Mouse (Mus musculus) liver, adult 2 months (tissue): ENCODE data around the gene Odf3b. TPM values are rescaled to one million over a fixed set of nuclear protein-coding genes. Genes with fewer than 3 reads are reported as not detected.

Experiments used
- DNase-seq: peaks from one replicate; pipeline ENCODE4 v3.0.0-alpha.2; 2011; ENCODE audit warnings: low read depth, low spot score; ENCODE audit errors: extremely low read depth
- H3K27ac ChIP-seq: fragments of 200-500 bp; replicated peaks from 2 replicates; pipeline ENCODE4 v1.5.1; 2012; ENCODE audit warnings: low read depth, mild to moderate bottlenecking, control low read depth, inconsistent platforms, low read length; ENCODE audit not compliant: insufficient read depth
- H3K27me3 ChIP-seq: fragments of 200-500 bp; 2 replicates; pipeline ENCODE4 v1.6.1; 2012; ENCODE audit warnings: mild to moderate bottlenecking, moderate library complexity, low read length, inconsistent platforms; ENCODE audit not compliant: control insufficient read depth, insufficient read depth
- H3K36me3 ChIP-seq: fragments of 200-500 bp; 2 replicates; pipeline ENCODE4 v1.6.1; 2012; ENCODE audit warnings: low read length, inconsistent platforms; ENCODE audit not compliant: control insufficient read depth, insufficient read depth
- H3K4me1 ChIP-seq: fragments of 200-500 bp; 2 replicates; pipeline ENCODE4 v1.6.1; 2011; ENCODE audit warnings: low read length; ENCODE audit not compliant: control insufficient read depth, insufficient read depth
- H3K4me3 ChIP-seq: fragments of 200-500 bp; 2 replicates; pipeline ENCODE4 v1.5.1; 2011; ENCODE audit warnings: low read depth, mild to moderate bottlenecking, control low read depth, low read length, moderate library complexity; ENCODE audit not compliant: insufficient read depth
- H3K79me2 ChIP-seq: fragments of 200-500 bp; 2 replicates; pipeline ENCODE4 v1.6.1; 2012; ENCODE audit warnings: inconsistent platforms, mild to moderate bottlenecking, low read length, moderate library complexity; ENCODE audit not compliant: control insufficient read depth, insufficient read depth
- H3K9ac ChIP-seq: fragments of 200-500 bp; 2 replicates; pipeline ENCODE4 v1.6.1; 2012; ENCODE audit warnings: low read depth, mild to moderate bottlenecking, control low read depth, inconsistent platforms, low read length
- CTCF ChIP-seq: fragments of 200-500 bp; IDR thresholded peaks from 2 replicates; pipeline ENCODE4 v1.5.1; 2011; ENCODE audit warnings: low read depth, low read length, control low read depth
- POLR2A ChIP-seq: fragments of 200-500 bp; IDR thresholded peaks from 2 replicates; pipeline ENCODE4 v1.6.1; 2011; ENCODE audit warnings: low read length, control low read depth; ENCODE audit not compliant: insufficient read depth; ENCODE audit errors: extremely low read depth
- WGBS: fragments of 180-500 bp; shearing (Covaris S2); methylation state at CpG from one replicate; pipeline ENCODE4 v1.1.7; 2018; 5-methylcytosine and 5-hydroxymethylcytosine counted together
- polyA plus RNA-seq: library from polyadenylated mRNA; depleted of rRNA; stranded (reverse); fragments of >200 nt; gene quantifications from 2 replicates; pipeline ENCODE4 v1.2.3, GENCODE M21; 2012
- total RNA-seq: library from RNA; depleted of rRNA; stranded (reverse); fragments of >200 nt; gene quantifications from 2 replicates; pipeline ENCODE4 v1.2.3, GENCODE M21; 2014

Gene Odf3b
- total and polyA plus RNA-seq, 2 experiments = 3.8 to 41.7 TPM

GRCm38 (mm10) chr15:89399716-89400115 lies 20.6 kb upstream of the Odf3b start:
- no peak for DNase-seq
- Histone ChIP-seq H3K4me1 (peaks cover 3% of the 10 kb centered on the region; the same call in 1 of the 2 replicates), H3K9ac (no peak overlapping the region), H3K27ac (no peak overlapping the region), H3K79me2 (no peaks in the 10 kb centered on the region), H3K27me3 (no peaks in the 10 kb centered on the region), H3K4me3 (no peak overlapping the region), H3K36me3 (no peaks in the 10 kb centered on the region)
- WGBS = 67% methylated on average over 1 of the region's 1 CpGs
- TF ChIP-seq POLR2A = no peak
- TF ChIP-seq CTCF = no peak

- Histone ChIP-seq H3K27me3 (no peaks in the 10 kb centered on the region), H3K27ac (no peak overlapping the region), H3K9ac (no peak overlapping the region), H3K36me3 (no peaks in the 10 kb centered on the region), H3K79me2 (no peaks in the 10 kb centered on the region), H3K4me3 (no peak overlapping the region), H3K4me1 (peaks cover 3% of the 10 kb centered on the region; the same call in 1 of the 2 replicates)
- TF ChIP-seq CTCF (no peak), POLR2A (no peak)
- no peak for DNase-seq
- WGBS = 83% methylated on average over 2 of the region's 2 CpGs
Measured at GRCm38 (mm10) chr15:89398146-89398545, 19.1 kb upstream of the Odf3b start.

- TF ChIP-seq CTCF (no peak), POLR2A (no peak)
- Histone ChIP-seq H3K4me3 (no peak overlapping the region), H3K9ac (no peak overlapping the region), H3K27ac (no peak overlapping the region), H3K27me3 (no peaks in the 10 kb centered on the region), H3K79me2 (no peaks in the 10 kb centered on the region), H3K4me1 (peaks cover 3% of the 10 kb centered on the region; the same call in 1 of the 2 replicates), H3K36me3 (no peaks in the 10 kb centered on the region)
- peak; percentile 98 for DNase-seq
- 23% methylated on average over 4 of the region's 4 CpGs for WGBS
Measured at GRCm38 (mm10) chr15:89396883-89397282, 17.8 kb upstream of the Odf3b start.

GRCm38 (mm10) chr15:89390081-89390480 lies 11.0 kb upstream of the Odf3b start:
- Histone ChIP-seq H3K4me1 (no peaks in the 10 kb centered on the region), H3K9ac (no peak overlapping the region), H3K27me3 (no peaks in the 10 kb centered on the region), H3K79me2 (no peaks in the 10 kb centered on the region), H3K4me3 (no peak overlapping the region), H3K27ac (no peak overlapping the region), H3K36me3 (no peaks in the 10 kb centered on the region)
- no peak for TF ChIP-seq CTCF
- TF ChIP-seq POLR2A = no peak
- no peak for DNase-seq
- 94% methylated on average over 10 of the region's 10 CpGs for WGBS

- 46% methylated on average over 12 of the region's 12 CpGs for WGBS
- Histone ChIP-seq H3K27me3 (no peaks in the 10 kb centered on the region), H3K79me2 (no peaks in the 10 kb centered on the region), H3K36me3 (no peaks in the 10 kb centered on the region), H3K4me1 (no peaks in the 10 kb centered on the region), H3K4me3 (no peak overlapping the region), H3K9ac (no peak overlapping the region), H3K27ac (no peak overlapping the region)
- TF ChIP-seq CTCF (no peak), POLR2A (no peak)
- no peak for DNase-seq
Measured at GRCm38 (mm10) chr15:89387127-89387526, 8.0 kb upstream of the Odf3b start.

- 96% methylated on average over 7 of the region's 7 CpGs for WGBS
- no peak within 1 kb of the TSS for H3K9ac ChIP-seq
Measured at GRCm38 (mm10) chr15:89384617-89385016, 5.5 kb upstream of the Odf3b start, which contains the start of gene Klhdc7b. Gene Klhdc7b (plus strand): TSS chr15:89384917.

More at GRCm38 (mm10) chr15:89384617-89385016, 5.5 kb upstream of the Odf3b start, which contains the start of gene Klhdc7b:
- no peak within 1 kb of the TSS for H3K4me3 ChIP-seq
- H3K27me3 ChIP-seq = no peaks in the 10 kb centered on the region
- no peaks in the 10 kb centered on the region for H3K79me2 ChIP-seq
- H3K27ac ChIP-seq = no peak within 1 kb of the TSS
- no peak for TF ChIP-seq CTCF
- no peak for TF ChIP-seq POLR2A
- DNase-seq = no peak
- no peaks in the 10 kb centered on the region for H3K36me3 ChIP-seq
- no peaks in the 10 kb centered on the region for H3K4me1 ChIP-seq
